Mouse (Mus musculus): ENCODE measurements at regions not wholly inside any gene's neighbourhood (a gene's known extent, or its start where the extent isn't known, plus 50 kb on each side); places are given as distances from the start of the nearest gene placed in this dataset.

DNA sequence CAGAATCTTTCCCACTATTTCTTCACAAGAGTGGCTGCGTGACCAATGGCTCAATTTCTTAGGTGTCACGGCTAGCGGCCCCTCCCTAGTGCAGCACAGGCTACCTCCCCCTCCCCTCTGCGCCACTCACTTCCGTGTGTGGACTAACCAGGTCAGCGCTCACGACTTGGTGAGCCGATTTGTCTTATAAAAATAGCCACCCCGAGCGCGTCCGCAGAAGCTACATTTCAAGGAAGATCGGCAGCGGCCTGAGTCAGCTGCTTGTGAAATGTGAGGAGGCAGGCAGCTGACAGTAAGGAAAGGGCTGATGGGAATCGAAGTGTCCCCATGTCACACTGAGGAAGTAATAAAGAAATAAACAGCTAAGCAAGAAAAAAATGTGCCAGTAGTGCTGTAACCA is 82.3 kb upstream of the Pced1b start:
- WGBS: 78% methylated on average over 15 of the region's 15 CpGs
- no peaks in the 10 kb centered on the region for H3K36me3 ChIP-seq (ENCODE audit: insufficient read depth, low read length)
- H3K9ac ChIP-seq (replicated peaks; ENCODE audit: low read length, poor library complexity, severe bottlenecking): no peak overlapping the region
- no peak overlapping the region for H3K4me2 ChIP-seq (ENCODE audit: low read depth, low read length, poor library complexity, severe bottlenecking)
- ATAC-seq (ENCODE audit: low FRiP score): no peak
- H3K27me3 ChIP-seq (ENCODE audit: insufficient read depth, low read length): no peaks in the 10 kb centered on the region
- no peak for TF ChIP-seq CTCF (IDR thresholded peaks at IDR 0.05)
- no peaks in the 10 kb centered on the region for H3K4me1 ChIP-seq (ENCODE audit: insufficient read depth, low read length)
- no peak for DNase-seq (ENCODE audit: low spot score)
- no peak overlapping the region for H3K4me3 ChIP-seq (ENCODE audit: low read depth, low read length)
- H3K27ac ChIP-seq (ENCODE audit: low read depth, low read length): no peak overlapping the region
- H3K9me3 ChIP-seq (ENCODE audit: low read length): no peaks in the 10 kb centered on the region

DNA sequence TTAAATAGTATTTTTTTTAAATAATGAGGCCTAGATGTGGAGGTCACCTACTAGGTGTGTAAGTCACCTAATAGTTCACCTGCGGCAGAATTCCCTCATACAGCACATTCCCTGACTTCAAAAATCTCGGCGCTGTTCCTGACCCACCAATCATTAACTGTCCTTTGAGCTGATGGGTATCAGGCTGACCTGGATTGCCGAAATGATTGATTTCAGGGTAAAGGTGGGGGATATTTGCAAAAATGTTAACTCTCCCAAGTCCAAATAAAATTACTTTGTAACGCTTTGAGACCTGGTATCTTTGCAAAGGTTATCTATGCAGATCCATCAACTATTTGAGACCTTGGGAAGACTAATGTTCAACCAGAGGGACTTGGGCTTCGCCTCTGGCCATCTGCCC is 82.9 kb upstream of the Pced1b start:
- Histone ChIP-seq H3K9ac (replicated peaks; ENCODE audit: low read length, poor library complexity, severe bottlenecking) (no peak overlapping the region), H3K4me1 (ENCODE audit: insufficient read depth, low read length) (no peaks in the 10 kb centered on the region), H3K27me3 (ENCODE audit: insufficient read depth, low read length) (no peaks in the 10 kb centered on the region), H3K4me2 (ENCODE audit: low read depth, low read length, poor library complexity, severe bottlenecking) (no peak overlapping the region), H3K9me3 (ENCODE audit: low read length) (no peaks in the 10 kb centered on the region), H3K4me3 (ENCODE audit: low read depth, low read length) (no peak overlapping the region), H3K27ac (ENCODE audit: low read depth, low read length) (no peak overlapping the region), H3K36me3 (ENCODE audit: insufficient read depth, low read length) (no peaks in the 10 kb centered on the region)
- no peak for TF ChIP-seq CTCF (IDR thresholded peaks at IDR 0.05)
- WGBS: 93% methylated on average over 6 of the region's 6 CpGs
- DNase-seq (ENCODE audit: low spot score) (no peak), ATAC-seq (ENCODE audit: low FRiP score) (no peak)

DNA sequence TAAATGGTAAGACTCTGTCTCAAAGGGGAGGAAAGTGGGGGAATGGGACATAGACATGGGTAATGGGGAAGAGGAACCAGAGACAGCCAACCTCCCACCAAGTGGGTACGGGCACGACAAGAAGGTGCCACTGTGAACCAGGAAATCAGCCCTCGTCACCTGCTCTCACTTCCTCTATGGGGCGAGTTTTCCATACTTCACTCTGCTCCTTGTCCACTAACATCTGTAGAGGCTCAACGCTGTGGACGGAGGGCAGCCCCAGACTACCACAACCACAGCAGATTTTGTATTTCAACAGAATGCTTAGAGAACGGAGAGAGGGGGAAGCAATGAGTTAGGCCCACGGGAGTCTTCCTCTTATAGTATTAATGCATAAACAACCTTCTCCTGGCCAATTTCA is 83.8 kb upstream of the Pced1b start:
- TF ChIP-seq CTCF (IDR thresholded peaks at IDR 0.05): no peak
- H3K9me3 ChIP-seq (ENCODE audit: low read length): no peaks in the 10 kb centered on the region

DNA sequence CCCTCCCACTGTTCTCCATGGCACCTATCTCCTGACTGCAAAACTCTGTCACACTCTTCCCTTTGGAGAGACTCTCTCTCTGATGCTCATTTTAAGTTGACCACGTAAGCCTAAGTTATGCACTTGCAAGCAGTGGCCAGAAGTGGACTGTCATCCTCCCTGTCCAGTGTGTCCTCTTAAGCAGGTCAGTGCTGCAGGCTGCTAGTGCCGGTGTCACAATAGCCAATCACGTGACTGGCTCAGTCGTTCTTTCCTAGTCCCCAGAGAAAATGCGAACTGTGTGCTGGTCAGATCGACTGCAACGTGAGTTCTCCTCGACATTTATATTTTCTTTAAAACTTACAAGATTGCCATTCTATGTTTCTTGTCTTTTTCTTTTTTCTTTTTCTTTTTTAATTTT is 84.6 kb upstream of the Pced1b start:
- ATAC-seq (ENCODE audit: low FRiP score) (no peak), DNase-seq (ENCODE audit: low spot score) (no peak)
- Histone ChIP-seq H3K4me1 (ENCODE audit: insufficient read depth, low read length) (no peaks in the 10 kb centered on the region), H3K27me3 (ENCODE audit: insufficient read depth, low read length) (no peaks in the 10 kb centered on the region), H3K4me3 (ENCODE audit: low read depth, low read length) (no peak overlapping the region), H3K36me3 (ENCODE audit: insufficient read depth, low read length) (no peaks in the 10 kb centered on the region), H3K9ac (replicated peaks; ENCODE audit: low read length, poor library complexity, severe bottlenecking) (no peak overlapping the region), H3K9me3 (ENCODE audit: low read length) (no peaks in the 10 kb centered on the region), H3K27ac (ENCODE audit: low read depth, low read length) (no peak overlapping the region), H3K4me2 (ENCODE audit: low read depth, low read length, poor library complexity, severe bottlenecking) (no peak overlapping the region)
- no peak for TF ChIP-seq CTCF (IDR thresholded peaks at IDR 0.05)
- WGBS: 89% methylated on average over 8 of the region's 8 CpGs

More for the DNA sequence above, 83.8 kb upstream of the Pced1b start:
- Histone ChIP-seq H3K27ac (ENCODE audit: low read depth, low read length) (no peak overlapping the region), H3K4me2 (ENCODE audit: low read depth, low read length, poor library complexity, severe bottlenecking) (no peak overlapping the region), H3K36me3 (ENCODE audit: insufficient read depth, low read length) (no peaks in the 10 kb centered on the region), H3K4me1 (ENCODE audit: insufficient read depth, low read length) (no peaks in the 10 kb centered on the region), H3K27me3 (ENCODE audit: insufficient read depth, low read length) (no peaks in the 10 kb centered on the region), H3K9ac (replicated peaks; ENCODE audit: low read length, poor library complexity, severe bottlenecking) (no peak overlapping the region), H3K4me3 (ENCODE audit: low read depth, low read length) (no peak overlapping the region)
- DNase-seq (ENCODE audit: low spot score) (no peak), ATAC-seq (ENCODE audit: low FRiP score) (no peak)
- 92% methylated on average over 8 of the region's 8 CpGs for WGBS

DNA sequence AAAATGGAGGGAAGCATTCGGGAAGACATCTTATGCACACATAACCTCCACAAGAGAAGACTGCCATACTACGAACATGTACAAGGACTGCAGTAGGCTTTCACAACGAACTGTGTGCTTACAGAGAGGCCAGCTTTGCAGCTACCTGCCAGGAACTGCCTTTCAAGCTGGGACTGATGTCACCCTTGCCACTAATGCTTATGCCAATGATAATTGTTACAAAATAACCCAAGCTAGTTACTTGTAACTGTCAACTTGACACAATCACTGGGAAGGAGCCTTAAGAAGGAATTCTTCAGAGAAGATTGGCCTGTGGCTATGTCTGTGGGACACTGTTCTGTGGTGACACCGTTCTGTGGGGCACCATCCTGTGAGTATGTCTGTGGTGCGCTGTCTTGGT is 85.4 kb upstream of the Pced1b start:
- DNase-seq (ENCODE audit: low spot score) (no peak), ATAC-seq (ENCODE audit: low FRiP score) (no peak)
- Histone ChIP-seq H3K36me3 (ENCODE audit: insufficient read depth, low read length) (no peaks in the 10 kb centered on the region), H3K9me3 (ENCODE audit: low read length) (no peaks in the 10 kb centered on the region), H3K4me2 (ENCODE audit: low read depth, low read length, poor library complexity, severe bottlenecking) (no peak overlapping the region), H3K27me3 (ENCODE audit: insufficient read depth, low read length) (no peaks in the 10 kb centered on the region), H3K9ac (replicated peaks; ENCODE audit: low read length, poor library complexity, severe bottlenecking) (no peak overlapping the region), H3K4me3 (ENCODE audit: low read depth, low read length) (no peak overlapping the region), H3K27ac (ENCODE audit: low read depth, low read length) (no peak overlapping the region), H3K4me1 (ENCODE audit: insufficient read depth, low read length) (no peaks in the 10 kb centered on the region)
- 89% methylated on average over 5 of the region's 5 CpGs for WGBS
- TF ChIP-seq CTCF (IDR thresholded peaks at IDR 0.05): no peak

DNA sequence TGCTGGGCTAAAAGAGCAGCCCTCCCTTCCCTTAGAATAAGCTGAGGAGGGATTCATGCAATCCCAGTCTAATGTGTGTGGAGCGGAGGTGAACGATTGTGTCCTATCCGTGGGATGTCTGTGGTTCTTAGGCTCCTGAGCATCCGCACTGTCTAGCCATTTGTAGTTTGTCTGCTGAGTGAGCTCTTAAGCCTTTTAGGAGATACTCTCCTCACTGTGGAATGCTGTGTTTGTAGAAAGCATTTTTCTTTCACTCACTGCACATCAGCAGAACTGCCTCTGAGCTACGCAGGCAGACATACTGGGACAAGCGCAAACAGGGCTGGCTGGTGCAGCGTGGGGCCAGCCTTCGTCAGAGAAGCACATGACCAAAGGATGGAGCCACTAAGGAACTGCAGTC is 94.6 kb upstream of the Pced1b start:
- Histone ChIP-seq H3K27ac (ENCODE audit: low read depth, low read length) (peak overlapping the region; percentile 89), H3K36me3 (ENCODE audit: insufficient read depth, low read length) (no peaks in the 10 kb centered on the region), H3K27me3 (ENCODE audit: insufficient read depth, low read length) (no peaks in the 10 kb centered on the region), H3K4me3 (ENCODE audit: low read depth, low read length) (peak overlapping the region; percentile 18; the same call in 1 of the 2 replicates), H3K4me1 (ENCODE audit: insufficient read depth, low read length) (peaks cover 8% of the 10 kb centered on the region; the same call in 1 of the 2 replicates), H3K4me2 (ENCODE audit: low read depth, low read length, poor library complexity, severe bottlenecking) (peak overlapping the region; percentile 41), H3K9ac (replicated peaks; ENCODE audit: low read length, poor library complexity, severe bottlenecking) (peak overlapping the region; percentile 52), H3K9me3 (ENCODE audit: low read length) (no peaks in the 10 kb centered on the region)
- DNase-seq (ENCODE audit: low spot score) (peak; percentile 72), ATAC-seq (ENCODE audit: low FRiP score) (peak; percentile 84)
- TF ChIP-seq CTCF (IDR thresholded peaks at IDR 0.05): no peak
- WGBS: 29% methylated on average over 8 of the region's 8 CpGs
